ENCODE assay signal across 17 mouse cellular contexts in the genomic region with DNA sequence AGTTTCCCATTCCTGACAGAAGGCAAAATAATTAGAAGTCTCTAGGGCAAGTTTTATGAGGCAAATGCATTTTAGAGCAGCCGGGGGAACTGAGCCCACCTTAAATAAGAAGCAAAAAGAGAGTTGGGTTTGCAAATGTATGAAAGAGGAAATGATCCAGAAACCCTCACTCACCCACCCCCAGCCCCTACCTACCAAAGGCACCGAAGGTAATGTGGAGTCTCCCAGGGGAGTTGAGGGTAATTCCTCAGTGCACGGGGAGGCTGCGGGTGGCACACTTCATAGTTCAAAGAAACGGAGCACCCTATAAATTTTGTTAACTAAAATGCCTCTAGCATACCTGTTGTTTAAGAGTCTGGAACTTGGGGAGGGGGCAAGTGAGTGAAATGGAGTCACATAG. TPM values are rescaled to one million over a fixed set of nuclear protein-coding genes. Genes with fewer than 3 reads are reported as not detected.
"Had no signal": no experiment of that assay in that cellular context is flagged by ENCODE, and none has a peak within 500 bp of the region (broad histone marks: within the 10 kb centered on the region; RNA-seq: fewer than 3 reads in every experiment).

No protein-coding gene starts in this region.

- H3K9ac ChIP-seq: intestine, embryonic 15.5 days; liver, embryonic 13.5 days had no signal

- H3K4me2 ChIP-seq: intestine, embryonic 15.5 days; liver, embryonic 13.5 days had no signal

- H3K27ac ChIP-seq: intestine, embryonic 15.5 days; liver, embryonic 13.5 days had no signal

- H3K9me3 ChIP-seq: intestine, embryonic 15.5 days; liver, embryonic 13.5 days had no signal

- DNase-seq: kidney, adult 2 months; kidney, postnatal 10 days; kidney, postnatal 36 days; layer of hippocampus, postnatal 36 days; left cerebral cortex, postnatal 4 days; liver, embryonic 13.5 days; lung, adult 2 months; lung, postnatal 14 days; lung, postnatal 4 days; midbrain, embryonic 14.5 days; thymus, adult 18-20 months; thymus, postnatal 36 days had no signal

- H3K36me3 ChIP-seq: intestine, embryonic 15.5 days; liver, embryonic 13.5 days had no signal

- H3K4me3 ChIP-seq: intestine, embryonic 15.5 days; liver, embryonic 13.5 days had no signal

- H3K4me1 ChIP-seq: intestine, embryonic 15.5 days; liver, embryonic 13.5 days had no signal

- ATAC-seq: intestine, embryonic 15.5 days had no signal

- H3K27me3 ChIP-seq: intestine, embryonic 15.5 days; liver, embryonic 13.5 days had no signal

RNA-seq across cellular contexts. Expression of gene Spata18, which starts 54.1 kb away (rescaled TPM):
- total RNA-seq: liver, adult 2 months had no signal
- polyA plus RNA-seq: liver, adult 2 months; liver, embryonic 13.5 days; liver, embryonic 16.5 days; small intestine, adult 2 months; spleen, adult 2 months had no signal
